Mouse (Mus musculus): ENCODE data around the gene Sel1l3. TPM values are rescaled to one million over a fixed set of nuclear protein-coding genes. Genes with fewer than 3 reads are reported as not detected.

The Sel1l3 gene
- polyA plus RNA-seq, 3 experiments from 2014 or later: 0.13 TPM; not detected in 2

GRCm38 (mm10) chr5:53140158-53140927 is 73.4 kb downstream of the Sel1l3 start:
- ATAC-seq: no peak

DNA sequence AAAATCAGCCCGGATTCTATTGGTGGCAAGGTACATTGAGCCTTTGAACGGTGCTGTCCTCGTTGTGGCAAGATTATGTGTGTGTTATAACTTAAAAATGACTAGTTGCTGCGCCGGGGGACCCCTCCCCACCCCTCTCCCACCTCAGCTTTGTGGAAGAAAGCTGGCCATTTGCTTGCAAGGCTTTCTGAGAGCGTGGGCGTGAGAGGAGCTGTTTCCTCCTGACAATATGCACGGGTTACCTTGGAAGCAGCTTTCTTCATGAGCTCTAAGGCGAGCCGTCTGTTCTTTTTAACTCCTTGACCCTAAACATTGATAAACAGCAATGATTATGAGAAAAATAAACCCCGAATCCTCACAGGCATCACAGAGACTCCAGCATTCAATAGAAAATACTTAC is 74.2 kb downstream of the Sel1l3 start:
- no peak for ATAC-seq

DNA sequence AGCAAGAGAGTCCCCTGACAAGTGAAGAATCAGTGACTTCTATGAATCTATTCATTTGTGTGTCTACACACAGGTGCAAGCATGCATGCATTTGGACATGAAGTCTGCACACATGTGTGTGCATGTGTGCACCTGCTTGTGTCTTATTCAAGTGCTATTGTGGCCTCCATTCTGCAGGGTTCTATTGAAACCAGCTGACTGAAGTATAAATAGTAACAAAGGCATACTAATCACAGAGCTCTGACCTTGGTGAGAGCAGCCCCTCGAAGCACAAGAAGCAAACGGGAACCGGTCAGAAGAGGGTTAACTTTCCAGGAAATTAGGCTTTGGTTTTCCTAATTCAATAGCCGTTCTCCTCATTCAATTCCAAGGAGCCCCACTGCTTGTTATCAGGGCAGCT is 74.6 kb downstream of the Sel1l3 start:
- ATAC-seq: no peak

- ATAC-seq: no peak
Measured at GRCm38 (mm10) chr5:53138025-53138424, 75.7 kb downstream of the Sel1l3 start.

GRCm38 (mm10) chr5:53135984-53136383 is 77.7 kb downstream of the Sel1l3 start:
- ATAC-seq: no peak

GRCm38 (mm10) chr5:53134003-53134402 is 79.7 kb downstream of the Sel1l3 start:
- ATAC-seq: no peak

- ATAC-seq: no peak
Measured at GRCm38 (mm10) chr5:53124701-53125100, 89.0 kb downstream of the Sel1l3 start.

- no peak for ATAC-seq
Measured at GRCm38 (mm10) chr5:53123525-53124286, 90.0 kb downstream of the Sel1l3 start.

DNA sequence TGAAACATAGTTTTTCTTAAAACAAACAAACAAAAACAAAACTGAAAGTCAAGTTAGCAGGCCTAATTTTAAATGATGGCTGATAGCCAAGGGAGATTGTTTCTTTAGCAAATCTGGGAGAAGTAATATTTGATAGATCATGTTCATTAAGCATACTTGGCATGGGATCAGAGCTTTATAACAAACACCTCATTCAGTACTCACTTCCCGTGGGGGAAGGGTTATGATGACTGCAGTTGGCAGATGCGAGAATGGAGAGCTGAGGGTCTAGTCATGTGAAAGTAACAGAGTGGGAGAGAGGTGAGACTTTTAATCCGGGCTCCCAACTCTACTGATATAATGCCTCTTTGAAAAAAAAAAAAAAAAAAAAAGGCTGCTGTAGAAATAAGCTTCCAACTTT is 94.0 kb downstream of the Sel1l3 start:
- ATAC-seq: no peak

GRCm38 (mm10) chr5:53118212-53118611 is 95.5 kb downstream of the Sel1l3 start:
- ATAC-seq: no peak

DNA sequence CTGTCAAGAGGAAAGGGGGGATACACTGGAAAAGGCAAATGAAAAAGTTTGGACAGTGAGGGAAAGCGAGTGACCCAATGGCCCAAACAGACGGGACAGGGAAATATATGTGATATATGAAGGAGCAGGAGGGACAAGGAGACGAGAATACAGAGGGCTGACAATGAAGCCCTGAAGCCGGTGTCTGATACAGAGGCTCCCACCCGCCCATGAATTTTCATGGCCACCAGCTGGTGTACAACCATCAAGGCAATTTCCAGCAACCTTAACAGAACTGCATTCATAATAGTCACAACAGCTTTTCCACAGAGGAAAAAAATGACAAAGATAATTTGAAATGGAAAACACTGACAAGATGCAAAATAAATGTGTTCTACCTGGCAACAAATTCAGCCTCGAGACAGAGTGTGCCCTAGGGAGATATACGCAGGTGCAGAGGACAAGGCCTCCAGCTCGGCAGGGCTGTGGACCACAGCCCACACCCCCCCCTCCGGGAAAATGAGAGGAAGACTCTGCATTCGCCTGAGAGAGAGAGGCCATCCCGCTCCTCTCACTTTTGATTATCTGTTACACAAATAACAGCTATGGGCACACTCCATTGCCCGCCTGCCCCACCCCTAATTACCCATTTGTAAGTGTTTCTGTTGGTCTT is 99.0 kb downstream of the Sel1l3 start:
- ATAC-seq: no peak

DNA sequence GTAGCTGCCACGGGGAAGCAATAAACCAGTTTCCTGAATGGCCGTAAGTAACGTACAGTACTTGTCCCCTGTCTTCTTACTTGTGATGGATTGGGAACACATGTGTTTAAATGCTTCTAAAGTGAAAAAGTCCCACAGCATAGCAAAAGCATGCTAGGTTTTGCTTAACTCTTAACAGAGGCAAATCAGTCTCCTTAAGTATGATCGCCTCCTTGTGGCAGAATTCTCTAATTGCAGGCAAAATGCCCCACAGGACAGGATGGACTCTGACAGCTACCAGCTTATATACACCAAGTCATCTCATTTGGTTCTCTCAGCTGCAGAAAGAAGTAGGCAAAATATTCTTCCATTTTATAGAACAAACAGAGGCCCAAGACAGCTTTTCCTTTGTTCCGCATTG is 100.8 kb downstream of the Sel1l3 start:
- ATAC-seq: no peak

DNA sequence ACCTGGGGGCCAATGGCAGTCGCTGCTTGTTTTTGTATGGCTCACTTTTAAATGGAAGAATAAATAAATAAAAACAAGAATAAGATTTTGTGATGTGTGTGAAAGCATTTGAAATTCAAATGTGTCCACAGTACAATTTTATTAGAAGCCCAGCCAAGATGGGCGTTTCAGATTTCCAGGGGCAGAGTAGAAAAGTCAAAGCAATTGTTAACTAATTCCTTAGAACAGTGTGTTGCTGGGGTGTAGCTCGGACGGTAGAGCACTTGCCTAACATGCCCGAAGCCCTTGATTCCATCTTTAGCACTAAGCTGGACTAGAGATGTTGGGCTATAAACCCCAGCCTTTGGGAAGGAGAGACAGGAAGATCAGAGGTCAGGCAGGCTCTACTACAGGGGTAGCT is 102.7 kb downstream of the Sel1l3 start:
- no peak for ATAC-seq

GRCm38 (mm10) chr5:53110225-53110624 is 103.5 kb downstream of the Sel1l3 start:
- ATAC-seq: no peak

- ATAC-seq: no peak
Measured at GRCm38 (mm10) chr5:53108668-53109067, 105.1 kb downstream of the Sel1l3 start.

DNA sequence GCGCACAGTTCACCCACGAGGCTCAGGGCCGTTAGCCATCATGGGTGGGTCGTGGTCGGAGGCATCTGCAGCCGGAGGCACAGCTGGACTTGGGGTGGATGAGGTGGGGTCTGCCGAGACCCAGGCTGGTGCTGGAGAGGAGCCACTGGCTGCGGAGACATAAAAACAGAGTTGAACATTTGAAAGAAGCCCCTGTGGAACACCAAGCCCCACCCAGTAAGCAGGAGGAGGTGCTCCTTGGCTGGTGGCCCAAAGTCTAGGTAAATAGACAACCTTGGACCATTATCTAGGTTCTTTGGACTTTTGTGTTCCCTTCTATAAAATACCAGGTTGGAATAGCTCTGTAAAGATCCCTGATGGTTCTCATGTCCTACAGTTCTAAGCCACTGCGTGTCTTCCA is 105.7 kb downstream of the Sel1l3 start:
- ATAC-seq: no peak

GRCm38 (mm10) chr5:53106731-53107130 is 107.0 kb downstream of the Sel1l3 start:
- no peak for ATAC-seq

- ATAC-seq: no peak
Measured at GRCm38 (mm10) chr5:53106125-53106524, 107.6 kb downstream of the Sel1l3 start.

- ATAC-seq: no peak
Measured at GRCm38 (mm10) chr5:53105716-53106115, 108.0 kb downstream of the Sel1l3 start.

- no peak for ATAC-seq
Measured at GRCm38 (mm10) chr5:53104177-53104855, 109.4 kb downstream of the Sel1l3 start.

DNA sequence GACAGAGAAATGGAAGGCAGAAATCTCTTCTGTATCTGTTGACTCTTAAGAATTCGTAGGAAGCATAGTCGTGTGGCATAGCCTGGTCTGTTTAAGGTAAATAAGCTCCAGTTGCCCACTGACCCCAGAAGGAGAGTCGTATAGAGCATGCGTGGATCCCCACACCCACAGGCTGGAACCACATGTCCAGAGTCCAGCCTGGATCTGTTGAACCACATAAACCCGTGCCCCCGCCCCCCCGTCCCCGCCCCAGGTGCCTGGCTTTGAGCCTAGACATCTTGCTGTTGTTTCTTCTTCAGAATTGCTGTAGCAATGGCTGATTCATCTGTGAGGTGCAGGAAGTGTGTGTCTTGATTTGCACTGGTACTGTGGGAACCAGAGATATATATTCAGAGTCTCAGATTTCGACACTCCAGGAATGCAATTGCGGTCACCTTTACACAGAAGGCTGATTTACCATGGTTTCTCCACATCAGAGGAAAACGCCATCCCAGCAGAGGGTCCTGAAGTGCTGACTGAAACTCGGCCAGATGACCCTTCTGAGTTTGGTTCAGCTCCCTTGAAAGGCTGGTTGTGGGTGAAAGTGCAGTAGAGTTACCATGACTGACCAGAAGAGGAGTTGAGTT is 111.8 kb downstream of the Sel1l3 start:
- no peak for ATAC-seq

DNA sequence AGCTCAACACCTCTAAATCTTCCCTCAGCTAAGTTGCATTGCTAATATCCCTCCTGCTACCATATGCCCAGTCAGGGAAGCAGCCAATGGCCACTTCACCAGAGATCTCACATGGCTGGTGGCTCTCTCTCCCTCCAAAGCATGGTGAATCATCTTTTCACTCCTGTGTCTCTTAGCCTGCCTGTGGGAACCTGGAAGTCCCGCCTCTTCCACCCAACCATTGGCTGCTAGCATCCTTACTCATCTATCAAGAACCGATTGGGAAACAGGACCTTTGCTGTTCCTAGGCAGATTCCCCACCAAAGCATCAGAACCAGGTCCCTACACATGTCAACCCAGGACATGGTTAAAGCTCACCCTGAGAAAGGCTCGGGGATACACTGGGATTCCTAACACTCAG is 122.4 kb downstream of the Sel1l3 start:
- ATAC-seq: no peak

DNA sequence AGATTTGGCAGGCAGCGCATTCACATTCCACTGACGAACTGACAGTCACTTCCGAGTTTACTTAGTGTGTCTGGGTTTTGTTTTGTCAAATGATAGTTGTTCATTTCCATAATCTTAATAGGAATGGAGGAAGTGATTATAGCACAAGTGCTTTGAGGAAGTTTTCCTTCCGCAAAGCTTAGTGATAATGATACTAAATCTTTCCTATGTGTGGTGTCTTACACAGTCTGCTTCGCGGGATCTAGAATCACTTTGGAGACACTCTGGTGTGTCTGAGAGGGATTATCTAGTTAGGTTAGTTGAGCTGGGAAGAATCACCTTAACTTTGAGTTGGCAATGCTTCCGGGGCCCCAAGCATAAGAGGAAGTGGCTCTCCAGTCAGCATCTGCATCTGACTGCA is 126.3 kb downstream of the Sel1l3 start:
- no peak for ATAC-seq

All from inflammation-experienced regulatory T-cells, adult 6 months (primary cell).